Mouse (Mus musculus) kidney, postnatal 25 days (tissue): ENCODE data around the gene Mrps7.
"Not testable (repeated sequence)": the region's sequence is repeated elsewhere in the genome, so short reads cannot be mapped to it uniquely, and the experiment has no call there.

Experiments used
- DNase-seq, 2 experiments: peaks; one replicate each; pipeline ENCODE4 v3.0.0; 2021; ENCODE audit warnings: mixed read lengths in 2 of 2

Gene Mrps7

GRCm38 (mm10) chr11:115629734-115630531 lies 26.2 kb downstream of the Mrps7 start:
- DNase-seq: no peak

GRCm38 (mm10) chr11:115630532-115631504 lies 27.1 kb downstream of the Mrps7 start:
- no peak for DNase-seq

GRCm38 (mm10) chr11:115631505-115631890 lies 27.8 kb downstream of the Mrps7 start:
- DNase-seq: peak; percentile 62 to 77

- DNase-seq: no peak
Observed at GRCm38 (mm10) chr11:115632247-115632646, 28.5 kb downstream of the Mrps7 start.

GRCm38 (mm10) chr11:115632862-115633261 lies 29.1 kb downstream of the Mrps7 start:
- DNase-seq: no peak

- DNase-seq: no peak
Observed at GRCm38 (mm10) chr11:115634109-115634508, 30.4 kb downstream of the Mrps7 start.

GRCm38 (mm10) chr11:115635041-115635440 lies 31.3 kb downstream of the Mrps7 start:
- no peak for DNase-seq

GRCm38 (mm10) chr11:115635484-115635883 lies 31.8 kb downstream of the Mrps7 start:
- DNase-seq: no peak

GRCm38 (mm10) chr11:115636960-115637359 lies 33.2 kb downstream of the Mrps7 start:
- DNase-seq: no peak

GRCm38 (mm10) chr11:115638498-115639409 lies 35.0 kb downstream of the Mrps7 start:
- DNase-seq: no peak

GRCm38 (mm10) chr11:115639540-115639939 lies 35.8 kb downstream of the Mrps7 start:
- DNase-seq: no peak

GRCm38 (mm10) chr11:115640311-115640828 lies 36.6 kb downstream of the Mrps7 start:
- no peak for DNase-seq

- no peak for DNase-seq
Observed at GRCm38 (mm10) chr11:115640978-115641663, 37.4 kb downstream of the Mrps7 start.

GRCm38 (mm10) chr11:115641664-115642036 lies 37.9 kb downstream of the Mrps7 start:
- DNase-seq: no peak

GRCm38 (mm10) chr11:115642705-115643104 lies 39.0 kb downstream of the Mrps7 start:
- DNase-seq: no peak

- no peak for DNase-seq
Observed at GRCm38 (mm10) chr11:115643265-115643664, 39.5 kb downstream of the Mrps7 start.

GRCm38 (mm10) chr11:115644308-115644707 lies 40.6 kb downstream of the Mrps7 start:
- no peak for DNase-seq

GRCm38 (mm10) chr11:115645498-115645897 lies 41.8 kb downstream of the Mrps7 start:
- DNase-seq: not testable (repeated sequence)

- DNase-seq: no peak
Observed at GRCm38 (mm10) chr11:115646439-115646838, 42.7 kb downstream of the Mrps7 start.

GRCm38 (mm10) chr11:115647459-115647858 lies 43.7 kb downstream of the Mrps7 start:
- peak in 1 of 2 experiments; percentile 64 for DNase-seq

- peak; percentile 35 to 68 for DNase-seq
Observed at GRCm38 (mm10) chr11:115649706-115650105, 46.0 kb downstream of the Mrps7 start.

GRCm38 (mm10) chr11:115651680-115652079 lies 48.0 kb downstream of the Mrps7 start:
- DNase-seq: no peak
